Mouse (Mus musculus): Measurements from ENCODE around the gene Zfp385c.
A peak's percentile ranks its signal among the peaks of the same experiment; 100 is the strongest.
"Not testable (repeated sequence)": the region's sequence is repeated elsewhere in the genome, so short reads cannot be mapped to it uniquely, and the experiment has no call there.

The Zfp385c gene

GRCm38 (mm10) chr11:100690389-100690788, 1.9 kb downstream of the Zfp385c start:
- no peak for DNase-seq (ENCODE audit: low read depth, low spot score)

GRCm38 (mm10) chr11:100688443-100688842, 3.8 kb downstream of the Zfp385c start:
- no peak for DNase-seq (ENCODE audit: low read depth, low spot score)

GRCm38 (mm10) chr11:100687265-100687664, 5.0 kb downstream of the Zfp385c start:
- no peak for DNase-seq (ENCODE audit: low read depth, low spot score)

GRCm38 (mm10) chr11:100685371-100685770, 6.9 kb downstream of the Zfp385c start:
- no peak for DNase-seq (ENCODE audit: low read depth, low spot score)

- no peak for DNase-seq (ENCODE audit: low read depth, low spot score)
These were observed 8.2 kb downstream of the Zfp385c start for GRCm38 (mm10) chr11:100684084-100684483.

- DNase-seq (ENCODE audit: low read depth, low spot score) = no peak
These were observed 9.7 kb downstream of the Zfp385c start for GRCm38 (mm10) chr11:100682526-100682925.

GRCm38 (mm10) chr11:100681826-100682225, 10.4 kb downstream of the Zfp385c start:
- no peak for DNase-seq (ENCODE audit: low read depth, low spot score)

GRCm38 (mm10) chr11:100677810-100678209, 14.4 kb downstream of the Zfp385c start:
- peak; percentile 81 for DNase-seq (ENCODE audit: low read depth, low spot score)

GRCm38 (mm10) chr11:100673169-100673568, 19.1 kb downstream of the Zfp385c start:
- DNase-seq (ENCODE audit: low read depth, low spot score) = no peak

GRCm38 (mm10) chr11:100671956-100672355, 20.3 kb downstream of the Zfp385c start:
- no peak for DNase-seq (ENCODE audit: low read depth, low spot score)

- no peak for DNase-seq (ENCODE audit: low read depth, low spot score)
These were observed 21.2 kb downstream of the Zfp385c start for GRCm38 (mm10) chr11:100671049-100671448.

GRCm38 (mm10) chr11:100659806-100660205, 32.4 kb downstream of the Zfp385c start:
- no peak for DNase-seq (ENCODE audit: low read depth, low spot score)

- peak; percentile 32 for DNase-seq (ENCODE audit: low read depth, low spot score)
These were observed 35.8 kb downstream of the Zfp385c start for GRCm38 (mm10) chr11:100656458-100656857.

- not testable (repeated sequence) for DNase-seq (ENCODE audit: low read depth, low spot score)
These were observed 36.7 kb downstream of the Zfp385c start for GRCm38 (mm10) chr11:100655589-100655988.

GRCm38 (mm10) chr11:100651748-100652147, 40.5 kb downstream of the Zfp385c start:
- DNase-seq (ENCODE audit: low read depth, low spot score) = peak; percentile 20

- DNase-seq (ENCODE audit: low read depth, low spot score) = no peak
These were observed 41.0 kb downstream of the Zfp385c start for GRCm38 (mm10) chr11:100651205-100651604.

- DNase-seq (ENCODE audit: low read depth, low spot score) = no peak
These were observed 43.9 kb downstream of the Zfp385c start for GRCm38 (mm10) chr11:100648405-100648804.

- peak; percentile 54 for DNase-seq (ENCODE audit: low read depth, low spot score)
These were observed 46.0 kb downstream of the Zfp385c start for GRCm38 (mm10) chr11:100646265-100646664.

- peak; percentile 55 for DNase-seq (ENCODE audit: low read depth, low spot score)
These were observed 48.4 kb downstream of the Zfp385c start for GRCm38 (mm10) chr11:100643612-100644575.

GRCm38 (mm10) chr11:100640159-100640906, 51.9 kb downstream of the Zfp385c start:
- DNase-seq (ENCODE audit: low read depth, low spot score) = peak; percentile 88

GRCm38 (mm10) chr11:100634530-100634929, 57.7 kb downstream of the Zfp385c start:
- no peak for DNase-seq (ENCODE audit: low read depth, low spot score)

- DNase-seq (ENCODE audit: low read depth, low spot score) = no peak
These were observed 63.3 kb downstream of the Zfp385c start for GRCm38 (mm10) chr11:100628862-100629352.

All from brain, adult 2 months (tissue).